Mouse (Mus musculus) layer of hippocampus, adult 18-20 months (tissue): ENCODE data around the gene 6430550D23Rik. TPM values are rescaled to one million over a fixed set of nuclear protein-coding genes. Genes with fewer than 3 reads are reported as not detected.

Experiments used
- total RNA-seq, 2 experiments: library from RNA; stranded (reverse); gene quantifications; 2 replicates each; pipeline ENCODE4 v1.2.3; 2021

6430550D23Rik gene
- total RNA-seq, 2 experiments from 2014 or later = 1.4 to 1.5 TPM

Other genes starting within 250 kb of the 6430550D23Rik start
- 10 to 100 TPM; 39.2 to 39.9 TPM for gene Mmp24, start 232.6 kb downstream of the 6430550D23Rik start, total RNA-seq
- gene BC029722, start 188.6 kb downstream of the 6430550D23Rik start, total RNA-seq = 10 to 100 TPM; 57.3 to 64.4 TPM
- gene Eif6, start 181.1 kb downstream of the 6430550D23Rik start, total RNA-seq = 10 to 100 TPM; 66.9 to 70.9 TPM
- gene Fam83c, start 173.1 kb downstream of the 6430550D23Rik start, total RNA-seq = not detected
- 10 to 100 TPM; 83.7 to 84.9 TPM for gene Uqcc1, start 77.7 kb downstream of the 6430550D23Rik start, total RNA-seq
- not detected for gene Gm15557, start 67.2 kb downstream of the 6430550D23Rik start, total RNA-seq
- gene Gdf5, start 62.6 kb downstream of the 6430550D23Rik start, total RNA-seq = under 1 TPM; 0.12 to 0.13 TPM
- gene Cep250, start 51.5 kb downstream of the 6430550D23Rik start, total RNA-seq = 10 to 100 TPM; 18.8 to 21.7 TPM
- 100 to 1,000 TPM; 214 to 229 TPM for gene Ergic3, start 68 bp upstream of the 6430550D23Rik start, total RNA-seq
- gene Fer1l4, start 45.0 kb upstream of the 6430550D23Rik start, total RNA-seq = not detected
- 1 to 10 TPM; 2.5 to 3.5 TPM for gene Spag4, start 57.2 kb upstream of the 6430550D23Rik start, total RNA-seq
- 10 to 100 TPM; 23.1 to 32.0 TPM for gene Cpne1, start 104.0 kb upstream of the 6430550D23Rik start, total RNA-seq
- 10 to 100 TPM; 31.8 to 32.1 TPM for gene Rbm12, start 104.0 kb upstream of the 6430550D23Rik start, total RNA-seq
- 10 to 100 TPM; 23.3 to 26.4 TPM for gene Gm28036, start 119.1 kb upstream of the 6430550D23Rik start, total RNA-seq
- 100 to 1,000 TPM; 156 to 158 TPM for gene Romo1, start 136.1 kb upstream of the 6430550D23Rik start, total RNA-seq
- 10 to 100 TPM; 43.6 to 44.3 TPM for gene Nfs1, start 136.2 kb upstream of the 6430550D23Rik start, total RNA-seq
- gene Rbm39, start 172.3 kb upstream of the 6430550D23Rik start, total RNA-seq = 100 to 1,000 TPM; 309 to 321 TPM
- 100 to 1,000 TPM; 104 to 108 TPM for gene Phf20, start 188.5 kb upstream of the 6430550D23Rik start, total RNA-seq